Mouse (Mus musculus): ENCODE data around the gene Mettl7a3. TPM values are rescaled to one million over a fixed set of nuclear protein-coding genes. Genes with fewer than 3 reads are reported as not detected.
"Not testable (repeated sequence)": the region's sequence is repeated elsewhere in the genome, so short reads cannot be mapped to it uniquely, and the experiment has no call there.

Gene Mettl7a3
- polyA plus RNA-seq, 2 experiments = 0.60 to 0.70 TPM

GRCm38 (mm10) chr15:100321134-100321533 is 13.6 kb upstream of the Mettl7a3 start:
- Histone ChIP-seq H3K36me3 (ENCODE audit: control insufficient read depth, insufficient read depth, low read length) (no peaks in the 10 kb centered on the region), H3K4me2 (replicated peaks; ENCODE audit: low read depth, low read length, severe bottlenecking) (no peak overlapping the region), H3K27me3 (ENCODE audit: control insufficient read depth, insufficient read depth, low read length) (no peaks in the 10 kb centered on the region), H3K9ac (ENCODE audit: low read depth, low read length, severe bottlenecking) (no peak overlapping the region), H3K9me3 (ENCODE audit: control insufficient read depth, low read length) (no peaks in the 10 kb centered on the region), H3K4me3 (replicated peaks; ENCODE audit: low read length) (no peak overlapping the region), H3K27ac (replicated peaks; ENCODE audit: low read depth, low read length) (no peak overlapping the region), H3K4me1 (ENCODE audit: control insufficient read depth, insufficient read depth, low read length) (no peaks in the 10 kb centered on the region)
- DNase-seq (ENCODE audit: low spot score) (no peak), ATAC-seq (ENCODE audit: low FRiP score, low read depth) (no peak)
- WGBS = 42% methylated on average over 5 of the region's 5 CpGs
- TF ChIP-seq POLR2A (IDR thresholded peaks at IDR 0.05; ENCODE audit: borderline replicate concordance, extremely low read depth, insufficient read depth, insufficient read length) = no peak

- Histone ChIP-seq H3K36me3 (ENCODE audit: control insufficient read depth, insufficient read depth, low read length) (no peaks in the 10 kb centered on the region), H3K27me3 (ENCODE audit: control insufficient read depth, insufficient read depth, low read length) (no peaks in the 10 kb centered on the region), H3K9ac (ENCODE audit: low read depth, low read length, severe bottlenecking) (no peak overlapping the region), H3K4me3 (replicated peaks; ENCODE audit: low read length) (no peak overlapping the region), H3K27ac (replicated peaks; ENCODE audit: low read depth, low read length) (no peak overlapping the region), H3K4me1 (ENCODE audit: control insufficient read depth, insufficient read depth, low read length) (no peaks in the 10 kb centered on the region), H3K9me3 (ENCODE audit: control insufficient read depth, low read length) (no peaks in the 10 kb centered on the region), H3K4me2 (replicated peaks; ENCODE audit: low read depth, low read length, severe bottlenecking) (no peak overlapping the region)
- TF ChIP-seq POLR2A (IDR thresholded peaks at IDR 0.05; ENCODE audit: borderline replicate concordance, extremely low read depth, insufficient read depth, insufficient read length) = no peak
- ATAC-seq (ENCODE audit: low FRiP score, low read depth) (no peak), DNase-seq (ENCODE audit: low spot score) (no peak)
- 65% methylated on average over 12 of the region's 12 CpGs for WGBS
These were observed 10.6 kb upstream of the Mettl7a3 start for GRCm38 (mm10) chr15:100324021-100324591.

- no peak overlapping the region for H3K4me2 ChIP-seq (replicated peaks; ENCODE audit: low read depth, low read length, severe bottlenecking)
- DNase-seq (ENCODE audit: low spot score) = no peak
- H3K4me1 ChIP-seq (ENCODE audit: control insufficient read depth, insufficient read depth, low read length) = no peaks in the 10 kb centered on the region
- TF ChIP-seq POLR2A (IDR thresholded peaks at IDR 0.05; ENCODE audit: borderline replicate concordance, extremely low read depth, insufficient read depth, insufficient read length) = no peak
- no peaks in the 10 kb centered on the region for H3K9me3 ChIP-seq (ENCODE audit: control insufficient read depth, low read length)
- WGBS = 76% methylated on average over 3 of the region's 3 CpGs
- H3K27ac ChIP-seq (replicated peaks; ENCODE audit: low read depth, low read length) = no peak overlapping the region
- ATAC-seq (ENCODE audit: low FRiP score, low read depth) = no peak
- H3K4me3 ChIP-seq (replicated peaks; ENCODE audit: low read length) = no peak overlapping the region
- H3K9ac ChIP-seq (ENCODE audit: low read depth, low read length, severe bottlenecking) = no peak overlapping the region
- no peaks in the 10 kb centered on the region for H3K27me3 ChIP-seq (ENCODE audit: control insufficient read depth, insufficient read depth, low read length)
- H3K36me3 ChIP-seq (ENCODE audit: control insufficient read depth, insufficient read depth, low read length) = no peaks in the 10 kb centered on the region
These were observed 9.5 kb upstream of the Mettl7a3 start for GRCm38 (mm10) chr15:100325235-100325634.

GRCm38 (mm10) chr15:100328089-100328488 is 6.6 kb upstream of the Mettl7a3 start:
- H3K4me1 ChIP-seq (ENCODE audit: control insufficient read depth, insufficient read depth, low read length); DNase-seq (ENCODE audit: low spot score); ATAC-seq (ENCODE audit: low FRiP score, low read depth); H3K27me3 ChIP-seq (ENCODE audit: control insufficient read depth, insufficient read depth, low read length); H3K27ac ChIP-seq (replicated peaks; ENCODE audit: low read depth, low read length); H3K9me3 ChIP-seq (ENCODE audit: control insufficient read depth, low read length); H3K4me3 ChIP-seq (replicated peaks; ENCODE audit: low read length); H3K9ac ChIP-seq (ENCODE audit: low read depth, low read length, severe bottlenecking); H3K4me2 ChIP-seq (replicated peaks; ENCODE audit: low read depth, low read length, severe bottlenecking); H3K36me3 ChIP-seq (ENCODE audit: control insufficient read depth, insufficient read depth, low read length): not testable (repeated sequence)
- WGBS = 74% methylated on average over 3 of the region's 4 CpGs

- 20% methylated on average over 7 of the region's 10 CpGs for WGBS
- not testable (repeated sequence) for ATAC-seq (ENCODE audit: low FRiP score, low read depth); H3K4me1 ChIP-seq (ENCODE audit: control insufficient read depth, insufficient read depth, low read length)
These were observed 5.4 kb upstream of the Mettl7a3 start for GRCm38 (mm10) chr15:100329336-100329735.

GRCm38 (mm10) chr15:100330739-100331138 is 4.0 kb upstream of the Mettl7a3 start:
- H3K27me3 ChIP-seq (ENCODE audit: control insufficient read depth, insufficient read depth, low read length) = no peaks in the 10 kb centered on the region
- H3K9ac ChIP-seq (ENCODE audit: low read depth, low read length, severe bottlenecking) = no peak overlapping the region
- no peak overlapping the region for H3K4me3 ChIP-seq (replicated peaks; ENCODE audit: low read length)
- ATAC-seq (ENCODE audit: low FRiP score, low read depth) (no peak), DNase-seq (ENCODE audit: low spot score) (no peak)
- no peak overlapping the region for H3K27ac ChIP-seq (replicated peaks; ENCODE audit: low read depth, low read length)
- H3K4me2 ChIP-seq (replicated peaks; ENCODE audit: low read depth, low read length, severe bottlenecking) = no peak overlapping the region
- 39% methylated on average over 7 of the region's 7 CpGs for WGBS
- no peaks in the 10 kb centered on the region for H3K9me3 ChIP-seq (ENCODE audit: control insufficient read depth, low read length)
- no peaks in the 10 kb centered on the region for H3K36me3 ChIP-seq (ENCODE audit: control insufficient read depth, insufficient read depth, low read length)
- no peaks in the 10 kb centered on the region for H3K4me1 ChIP-seq (ENCODE audit: control insufficient read depth, insufficient read depth, low read length)
- no peak for TF ChIP-seq POLR2A (IDR thresholded peaks at IDR 0.05; ENCODE audit: borderline replicate concordance, extremely low read depth, insufficient read depth, insufficient read length)

More at GRCm38 (mm10) chr15:100329336-100329735, 5.4 kb upstream of the Mettl7a3 start:
- not testable (repeated sequence) for H3K9ac ChIP-seq (ENCODE audit: low read depth, low read length, severe bottlenecking); H3K9me3 ChIP-seq (ENCODE audit: control insufficient read depth, low read length); H3K27me3 ChIP-seq (ENCODE audit: control insufficient read depth, insufficient read depth, low read length); H3K27ac ChIP-seq (replicated peaks; ENCODE audit: low read depth, low read length); DNase-seq (ENCODE audit: low spot score); H3K36me3 ChIP-seq (ENCODE audit: control insufficient read depth, insufficient read depth, low read length); H3K4me2 ChIP-seq (replicated peaks; ENCODE audit: low read depth, low read length, severe bottlenecking); H3K4me3 ChIP-seq (replicated peaks; ENCODE audit: low read length)

GRCm38 (mm10) chr15:100332077-100332961 is 2.4 kb upstream of the Mettl7a3 start:
- not testable (repeated sequence) for H3K27ac ChIP-seq (replicated peaks; ENCODE audit: low read depth, low read length); H3K4me1 ChIP-seq (ENCODE audit: control insufficient read depth, insufficient read depth, low read length); DNase-seq (ENCODE audit: low spot score); H3K4me2 ChIP-seq (replicated peaks; ENCODE audit: low read depth, low read length, severe bottlenecking); H3K36me3 ChIP-seq (ENCODE audit: control insufficient read depth, insufficient read depth, low read length); H3K27me3 ChIP-seq (ENCODE audit: control insufficient read depth, insufficient read depth, low read length); H3K4me3 ChIP-seq (replicated peaks; ENCODE audit: low read length); ATAC-seq (ENCODE audit: low FRiP score, low read depth); H3K9ac ChIP-seq (ENCODE audit: low read depth, low read length, severe bottlenecking); H3K9me3 ChIP-seq (ENCODE audit: control insufficient read depth, low read length)
- WGBS = 48% methylated on average over 2 of the region's 10 CpGs

- not testable (repeated sequence) for H3K4me2 ChIP-seq (replicated peaks; ENCODE audit: low read depth, low read length, severe bottlenecking); H3K36me3 ChIP-seq (ENCODE audit: control insufficient read depth, insufficient read depth, low read length); H3K4me1 ChIP-seq (ENCODE audit: control insufficient read depth, insufficient read depth, low read length); ATAC-seq (ENCODE audit: low FRiP score, low read depth); H3K27ac ChIP-seq (replicated peaks; ENCODE audit: low read depth, low read length); H3K9ac ChIP-seq (ENCODE audit: low read depth, low read length, severe bottlenecking); H3K9me3 ChIP-seq (ENCODE audit: control insufficient read depth, low read length); H3K27me3 ChIP-seq (ENCODE audit: control insufficient read depth, insufficient read depth, low read length); DNase-seq (ENCODE audit: low spot score); H3K4me3 ChIP-seq (replicated peaks; ENCODE audit: low read length)
These were observed 2.6 kb downstream of the Mettl7a3 start for GRCm38 (mm10) chr15:100337328-100337727.
